Mouse (Mus musculus) testis, adult 2 months (tissue): Measurements from ENCODE around the gene Hnf1b. TPM values are rescaled to one million over a fixed set of nuclear protein-coding genes. Genes with fewer than 3 reads are reported as not detected.

Experiments
- H3K27ac ChIP-seq: fragments of 200-500 bp; 2 replicates; pipeline ENCODE4 v1.5.1; 2012; ENCODE audit warnings: low read depth, low read length; ENCODE audit not compliant: control insufficient read depth, insufficient read depth
- H3K27me3 ChIP-seq: fragments of 200-500 bp; 2 replicates; pipeline ENCODE4 v1.6.1; 2012; ENCODE audit warnings: mild to moderate bottlenecking, low read length, moderate library complexity; ENCODE audit not compliant: control insufficient read depth, insufficient read depth
- H3K36me3 ChIP-seq: fragments of 200-500 bp; 2 replicates; pipeline ENCODE4 v1.6.1; 2012; ENCODE audit warnings: mild to moderate bottlenecking, low read length; ENCODE audit not compliant: control insufficient read depth, insufficient read depth
- H3K4me1 ChIP-seq: fragments of 200-500 bp; 2 replicates; pipeline ENCODE4 v1.6.1; 2012; ENCODE audit warnings: low read length; ENCODE audit not compliant: control insufficient read depth, insufficient read depth
- H3K4me3 ChIP-seq: fragments of 200-500 bp; 2 replicates; pipeline ENCODE4 v1.5.1; 2012; ENCODE audit warnings: low read depth, mild to moderate bottlenecking, low read length, moderate library complexity, mixed read lengths; ENCODE audit not compliant: control insufficient read depth
- CTCF ChIP-seq: fragments of 200-500 bp; IDR thresholded peaks from 2 replicates; pipeline ENCODE4 v1.5.1; 2012; ENCODE audit warnings: low read depth, mild to moderate bottlenecking, inconsistent platforms, low read length, moderate library complexity; ENCODE audit not compliant: control insufficient read depth, insufficient read depth, insufficient replicate concordance
- POLR2A ChIP-seq: fragments of 200-500 bp; IDR thresholded peaks from 2 replicates; pipeline ENCODE4 v1.6.1; 2012; ENCODE audit warnings: low read depth, mild to moderate bottlenecking, inconsistent platforms, low read length, moderate library complexity; ENCODE audit not compliant: control insufficient read depth
- polyA plus RNA-seq: library from polyadenylated mRNA; depleted of rRNA; stranded (reverse); fragments of >200 nt; gene quantifications from 2 replicates; pipeline ENCODE4 v1.2.3, GENCODE M21; 2012

Gene Hnf1b
- polyA plus RNA-seq, 1 experiment: 37.1 TPM

DNA sequence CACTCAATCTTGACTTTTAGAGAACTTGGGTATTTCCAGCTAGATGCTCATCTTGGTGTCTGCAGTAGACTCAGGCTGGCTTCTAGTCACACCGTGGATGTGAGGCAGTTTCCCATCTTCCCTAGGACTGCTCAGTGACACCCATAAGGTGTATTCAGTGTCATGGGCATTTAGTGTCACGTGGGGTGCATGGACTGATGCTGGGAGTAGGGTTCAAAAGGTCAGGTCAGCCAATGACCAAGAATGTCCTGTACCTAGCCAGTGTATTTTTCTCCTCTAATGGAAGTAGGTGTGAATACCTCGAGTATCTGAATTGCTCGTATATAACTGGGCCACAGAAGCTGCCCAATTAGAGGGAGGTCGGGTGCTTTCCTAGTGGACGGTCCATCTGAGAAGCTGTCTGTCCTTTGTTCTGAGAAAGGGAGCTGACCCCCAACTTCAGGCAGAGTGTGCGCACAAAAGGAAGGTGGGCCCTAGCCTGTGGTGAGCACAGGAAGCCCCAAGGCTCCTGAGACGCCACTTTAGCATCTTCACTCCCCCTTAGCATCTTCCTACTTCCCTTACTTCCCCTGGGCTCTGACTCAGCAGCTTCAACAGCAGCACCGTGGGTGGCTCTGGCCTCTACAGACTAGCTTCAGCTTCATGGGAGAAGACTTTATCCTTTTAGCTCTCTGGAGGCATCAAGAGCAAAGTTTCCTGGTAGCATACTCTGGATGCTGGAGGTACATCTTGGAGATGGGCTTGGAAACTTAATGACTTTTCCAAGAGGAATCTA lies 22.1 kb downstream of the Hnf1b start:
- TF ChIP-seq POLR2A (no peak), CTCF (no peak)
- Histone ChIP-seq H3K36me3 (no peaks in the 10 kb centered on the region), H3K4me1 (no peaks in the 10 kb centered on the region), H3K27ac (no peak overlapping the region), H3K4me3 (no peak overlapping the region), H3K27me3 (no peaks in the 10 kb centered on the region)

DNA sequence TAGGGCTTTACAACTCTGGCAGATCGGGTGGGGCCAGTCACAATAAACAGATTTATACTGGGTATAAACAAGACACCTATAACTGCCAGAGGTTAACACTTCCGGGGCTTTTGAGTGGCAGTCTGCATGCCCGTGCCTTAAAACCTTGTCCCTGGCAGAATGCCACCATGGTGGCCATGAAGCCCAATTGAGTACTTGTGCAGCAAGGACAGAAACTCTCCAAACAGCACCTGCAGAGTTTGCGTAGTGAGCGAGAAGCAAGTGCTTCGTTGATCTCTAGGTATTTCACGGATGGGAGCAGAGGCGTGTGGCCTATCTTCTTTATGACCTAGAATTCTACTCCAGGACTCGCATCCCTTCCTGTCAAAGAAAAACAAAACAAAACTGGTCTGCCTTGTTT lies 23.6 kb downstream of the Hnf1b start:
- no peak for TF ChIP-seq POLR2A
- TF ChIP-seq CTCF: no peak
- Histone ChIP-seq H3K36me3 (no peaks in the 10 kb centered on the region), H3K27ac (no peak overlapping the region), H3K27me3 (no peaks in the 10 kb centered on the region), H3K4me3 (no peak overlapping the region), H3K4me1 (no peaks in the 10 kb centered on the region)

DNA sequence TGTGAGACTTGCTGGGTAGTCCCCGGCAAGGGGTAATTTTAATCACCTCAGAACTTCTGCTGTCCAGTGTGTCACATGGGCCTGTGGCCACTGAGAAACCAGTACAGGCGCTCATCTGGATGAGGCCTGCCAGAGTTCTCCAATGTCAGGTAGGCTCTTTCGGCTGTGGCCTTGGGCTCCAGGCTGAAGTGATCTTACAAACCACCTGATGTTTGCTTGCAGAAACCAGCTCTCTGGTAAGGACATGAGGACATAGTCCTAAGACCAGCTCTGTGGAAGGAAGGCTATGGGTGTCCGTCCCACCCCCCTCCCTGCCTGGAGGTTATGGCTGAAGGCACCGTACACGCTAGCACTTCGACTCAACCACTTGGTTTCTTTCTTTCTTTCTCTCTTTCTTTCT lies 26.8 kb downstream of the Hnf1b start:
- no peaks in the 10 kb centered on the region for H3K36me3 ChIP-seq
- TF ChIP-seq POLR2A (no peak), CTCF (no peak)
- H3K27ac ChIP-seq: no peak overlapping the region

DNA sequence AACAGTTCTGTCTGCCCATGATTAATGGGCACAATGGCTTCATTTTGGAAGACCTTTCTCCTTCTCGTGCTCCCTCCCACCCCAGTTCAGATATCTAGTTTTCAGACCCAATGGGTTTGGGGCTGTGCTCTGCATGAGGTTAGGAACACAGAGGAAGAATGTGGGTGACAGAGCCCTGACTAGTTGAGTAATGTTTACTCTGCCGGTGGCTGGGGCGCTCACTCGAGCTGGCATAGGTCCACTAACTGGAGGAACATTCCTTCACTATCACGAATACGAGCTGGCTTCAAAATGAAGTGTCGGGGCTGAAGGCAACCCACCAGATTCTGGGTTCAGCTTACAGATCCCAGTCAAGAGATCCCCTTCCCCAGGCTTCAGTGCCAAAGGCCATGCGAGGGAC lies 27.9 kb downstream of the Hnf1b start:
- H3K4me3 ChIP-seq: no peak overlapping the region
- H3K4me1 ChIP-seq: 0 out of 2 replicates have a peak, but pooled peaks cover 2% of the 10 kb centered on the region
- H3K36me3 ChIP-seq: no peaks in the 10 kb centered on the region
- H3K27ac ChIP-seq: no peak overlapping the region
- H3K27me3 ChIP-seq: no peaks in the 10 kb centered on the region
- TF ChIP-seq POLR2A (no peak), CTCF (no peak)

More for the DNA sequence above, 26.8 kb downstream of the Hnf1b start:
- Histone ChIP-seq H3K4me3 (no peak overlapping the region), H3K27me3 (no peaks in the 10 kb centered on the region), H3K4me1 (no peaks in the 10 kb centered on the region)

DNA sequence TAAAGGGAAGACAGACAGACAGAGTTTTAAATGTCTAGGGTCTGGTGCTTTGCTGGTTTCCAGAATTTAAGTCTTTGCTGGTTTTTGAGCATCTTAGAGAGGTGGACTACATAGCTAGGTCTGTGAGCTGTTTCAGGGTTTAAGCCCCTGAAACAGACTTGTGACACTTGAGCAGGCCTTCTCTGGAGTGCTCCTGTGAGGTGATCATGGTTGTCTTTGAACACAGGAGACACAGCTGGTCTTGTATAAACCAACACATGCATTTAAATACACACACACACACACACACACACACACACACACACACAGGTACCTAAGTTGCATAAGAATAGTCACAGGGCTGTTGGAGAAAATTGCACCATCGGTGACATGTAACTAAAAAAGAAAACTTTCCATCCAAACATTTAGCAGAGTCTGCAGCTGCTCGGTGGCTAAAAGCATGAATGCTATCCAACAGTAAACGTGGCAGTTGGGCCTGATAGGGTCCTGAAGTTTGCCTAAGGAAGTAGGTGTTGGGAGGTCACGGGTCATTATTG lies 28.6 kb downstream of the Hnf1b start:
- TF ChIP-seq POLR2A: no peak
- Histone ChIP-seq H3K27me3 (no peaks in the 10 kb centered on the region), H3K27ac (no peak overlapping the region), H3K4me3 (no peak overlapping the region), H3K36me3 (no peaks in the 10 kb centered on the region), H3K4me1 (0 out of 2 replicates have a peak, but pooled peaks cover 2% of the 10 kb centered on the region)

DNA sequence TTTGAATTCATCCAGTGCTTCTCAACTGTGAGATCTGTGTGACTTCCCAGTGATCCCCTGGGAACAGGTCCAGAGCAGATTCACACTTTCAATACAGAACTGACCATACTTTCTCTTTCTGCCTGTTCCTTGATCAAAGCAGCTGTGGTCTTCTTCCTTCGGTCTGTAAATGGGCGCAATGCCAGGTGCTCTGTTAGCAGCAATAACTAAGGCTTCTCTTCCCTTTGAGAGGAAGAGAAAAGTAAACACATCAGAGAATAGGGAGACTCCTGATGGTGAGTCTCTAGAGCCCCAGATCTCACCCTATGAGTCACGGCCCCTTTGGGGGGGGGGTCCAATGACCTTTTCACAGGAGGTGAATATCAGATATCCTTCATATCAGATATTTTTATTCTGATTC lies 29.3 kb downstream of the Hnf1b start:
- 0 out of 2 replicates have a peak, but pooled peaks cover 2% of the 10 kb centered on the region for H3K4me1 ChIP-seq
- no peak for TF ChIP-seq POLR2A
- H3K36me3 ChIP-seq: no peaks in the 10 kb centered on the region
- H3K4me3 ChIP-seq: no peak overlapping the region
- H3K27ac ChIP-seq: no peak overlapping the region
- no peaks in the 10 kb centered on the region for H3K27me3 ChIP-seq

DNA sequence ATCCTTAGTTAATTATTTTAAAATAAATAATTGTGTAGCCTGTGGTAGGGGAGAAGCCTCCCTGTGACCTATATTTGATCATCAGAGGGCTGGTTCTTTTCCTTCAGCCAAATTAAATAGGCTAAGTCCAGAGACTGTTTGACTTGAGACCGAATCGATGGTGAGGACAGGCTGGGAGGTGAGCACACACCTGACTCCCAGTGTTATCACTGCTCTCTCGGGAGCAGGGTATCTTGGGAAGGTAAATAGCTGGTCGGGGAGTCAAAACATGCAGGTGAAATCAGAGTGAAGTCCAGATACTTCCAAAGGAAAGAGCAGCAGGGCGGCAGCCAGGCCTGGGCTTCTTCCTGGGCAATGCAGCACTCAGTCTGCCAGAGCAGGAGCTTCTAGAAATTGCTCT lies 31.6 kb downstream of the Hnf1b start:
- H3K27ac ChIP-seq: no peak overlapping the region
- TF ChIP-seq POLR2A (no peak), CTCF (no peak)
- no peaks in the 10 kb centered on the region for H3K27me3 ChIP-seq
- 0 out of 2 replicates have a peak, but pooled peaks cover 2% of the 10 kb centered on the region for H3K4me1 ChIP-seq
- H3K4me3 ChIP-seq: peak overlapping the region; percentile 60
- H3K36me3 ChIP-seq: no peaks in the 10 kb centered on the region

DNA sequence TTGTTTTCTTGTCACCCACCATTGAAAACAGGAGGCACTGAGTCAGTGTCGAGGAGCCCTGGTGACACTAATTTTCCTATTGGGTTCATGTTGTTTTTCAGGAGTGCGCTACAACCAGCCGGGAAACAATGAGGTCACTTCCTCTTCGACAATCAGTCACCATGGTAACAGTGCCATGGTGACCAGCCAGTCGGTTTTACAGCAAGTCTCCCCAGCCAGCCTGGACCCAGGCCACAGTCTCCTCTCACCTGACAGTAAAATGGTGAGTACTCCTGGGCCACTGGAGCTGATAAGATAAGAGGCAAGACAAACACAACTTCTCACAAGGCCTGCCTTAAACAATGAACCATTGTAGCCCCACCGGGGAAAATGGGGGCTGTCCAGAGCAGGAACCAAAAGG lies 32.7 kb downstream of the Hnf1b start:
- peak; percentile 75 for TF ChIP-seq POLR2A
- TF ChIP-seq CTCF: no peak
- H3K27ac ChIP-seq: no peak overlapping the region
- H3K36me3 ChIP-seq: no peaks in the 10 kb centered on the region
- 0 out of 2 replicates have a peak, but pooled peaks cover 2% of the 10 kb centered on the region for H3K4me1 ChIP-seq
- peak overlapping the region; percentile 87 for H3K4me3 ChIP-seq
- no peaks in the 10 kb centered on the region for H3K27me3 ChIP-seq
